Mouse (Mus musculus) hindlimb bud, embryonic 11.5 days (tissue): Measurements from ENCODE around the gene Ntn4.

Experiments used
- DNase-seq: peaks from one replicate; pipeline ENCODE4 v3.0.0-alpha.2; 2012; ENCODE audit warnings: low read depth, low spot score; ENCODE audit errors: extremely low spot score

The Ntn4 gene

DNA sequence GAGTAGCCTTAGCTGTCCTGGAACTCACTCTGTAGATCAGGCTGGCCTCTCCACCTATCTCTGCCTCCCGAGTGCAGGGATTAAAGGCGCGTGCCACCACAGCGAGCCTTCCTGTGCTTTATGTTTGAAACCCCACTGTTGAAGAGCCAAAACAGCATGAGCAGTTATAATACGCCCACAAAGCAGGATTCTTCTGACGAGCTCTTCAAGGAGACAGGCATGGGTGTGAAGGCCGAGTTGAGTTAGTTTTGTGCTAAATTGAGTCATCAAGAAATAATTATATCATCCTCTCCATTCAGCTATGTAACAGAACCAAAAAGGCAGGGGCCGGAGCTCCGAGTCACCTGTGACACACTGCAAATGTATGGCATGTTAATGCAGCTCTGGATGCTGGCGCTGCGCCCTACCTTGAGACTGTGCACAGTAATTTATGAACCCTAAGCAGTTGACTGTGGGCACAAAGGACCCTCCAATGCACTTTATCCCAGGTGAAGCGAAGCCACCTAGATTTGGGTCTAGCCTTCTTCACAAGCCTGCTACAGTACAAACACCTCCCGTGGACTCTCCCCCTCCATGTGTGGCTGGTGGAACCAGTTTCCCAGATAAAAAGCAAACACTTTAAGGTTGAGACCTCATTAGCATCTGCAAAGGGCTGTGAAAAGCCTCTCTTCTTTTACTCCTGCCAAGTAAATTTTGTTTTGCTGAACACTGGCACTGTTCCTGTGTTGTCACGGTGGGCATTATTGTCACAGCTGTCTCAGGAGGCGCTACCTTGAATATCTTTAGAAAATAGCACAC, 142.9 kb downstream of the Ntn4 start:
- DNase-seq, result no peak
